Mouse (Mus musculus): ENCODE measurements around the gene Leo1. TPM values are rescaled to one million over a fixed set of nuclear protein-coding genes. Genes with fewer than 3 reads are reported as not detected.

Gene Leo1
- polyA plus RNA-seq, 1 experiment = 22.5 TPM

DNA sequence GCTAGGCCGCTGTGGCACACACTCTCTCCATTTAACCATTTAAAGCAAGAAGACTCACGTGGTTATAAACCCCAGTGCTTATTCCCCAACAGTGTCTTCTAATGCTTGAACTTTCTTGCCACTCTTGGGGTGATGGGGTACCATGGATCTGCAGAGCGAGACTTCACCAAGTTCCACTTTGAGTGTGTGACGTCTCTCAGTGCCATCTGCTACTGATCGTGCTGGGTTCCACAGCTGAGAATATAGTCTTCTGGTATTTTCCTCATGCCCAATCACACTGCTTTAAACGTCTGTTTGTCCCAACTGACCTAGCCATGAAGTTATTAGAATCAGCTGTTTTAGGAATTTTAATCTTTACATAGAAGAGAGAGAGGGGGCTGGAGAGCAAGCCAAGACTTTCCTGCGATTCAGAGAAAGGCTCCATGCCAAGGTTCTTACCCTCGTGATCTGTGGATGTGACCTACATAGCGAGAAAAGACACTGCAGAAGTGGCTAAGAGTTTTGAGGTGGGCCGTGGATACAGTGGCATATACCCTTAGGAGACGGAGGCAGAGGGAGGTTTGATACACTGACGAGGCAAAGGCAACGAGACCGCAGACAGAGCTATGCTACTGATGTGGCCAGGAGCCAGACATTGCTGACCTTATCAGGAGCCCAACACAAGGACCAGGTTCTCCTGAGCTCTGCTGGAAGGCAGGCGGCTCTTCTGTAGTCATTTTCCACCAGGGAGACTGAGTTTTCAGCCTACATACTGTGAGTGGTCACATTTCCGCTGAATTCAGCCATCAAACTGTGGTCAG is 10.3 kb upstream of the Leo1 start:
- Histone ChIP-seq H3K4me1 (ENCODE audit: control insufficient read depth, insufficient read depth, low read length) (peaks cover 2% of the 10 kb centered on the region), H3K27ac (ENCODE audit: control insufficient read depth, insufficient read depth, low read depth, low read length, poor library complexity) (no peak overlapping the region), H3K4me3 (replicated peaks; ENCODE audit: control insufficient read depth, low read depth, low read length) (no peak overlapping the region)
- WGBS = 52% methylated on average over 16 of the region's 16 CpGs
- TF ChIP-seq CTCF (IDR thresholded peaks at IDR 0.05; ENCODE audit: control insufficient read depth, insufficient read depth, low read length) = no peak

DNA sequence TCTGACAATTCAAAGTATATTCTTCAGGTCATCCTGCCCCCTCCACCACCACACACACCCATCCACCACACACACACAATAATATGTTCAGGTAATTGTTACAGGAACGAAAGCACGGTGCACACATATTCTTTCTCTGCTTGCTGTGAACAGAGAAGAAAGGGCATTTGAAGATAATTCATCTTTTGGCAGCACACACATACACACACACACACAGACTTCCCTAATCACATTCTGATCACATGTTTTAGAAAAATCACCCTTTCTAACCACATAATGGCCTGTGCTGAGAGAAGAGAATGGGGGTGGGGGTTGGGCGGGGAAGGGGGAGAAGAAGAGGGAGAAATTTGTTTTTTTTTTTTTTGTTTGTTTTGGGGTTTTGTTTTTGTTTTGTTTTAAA is 8.6 kb upstream of the Leo1 start:
- TF ChIP-seq CTCF (IDR thresholded peaks at IDR 0.05; ENCODE audit: control insufficient read depth, insufficient read depth, low read length) (no peak), POLR2A (IDR thresholded peaks at IDR 0.05; ENCODE audit: borderline replicate concordance, control insufficient read depth, low read depth, low read length) (no peak)
- no peak overlapping the region for H3K4me3 ChIP-seq (replicated peaks; ENCODE audit: control insufficient read depth, low read depth, low read length)
- 34% methylated on average over 3 of the region's 3 CpGs for WGBS
- no peak overlapping the region for H3K27ac ChIP-seq (ENCODE audit: control insufficient read depth, insufficient read depth, low read depth, low read length, poor library complexity)
- H3K4me1 ChIP-seq (ENCODE audit: control insufficient read depth, insufficient read depth, low read length) = peaks cover 2% of the 10 kb centered on the region

DNA sequence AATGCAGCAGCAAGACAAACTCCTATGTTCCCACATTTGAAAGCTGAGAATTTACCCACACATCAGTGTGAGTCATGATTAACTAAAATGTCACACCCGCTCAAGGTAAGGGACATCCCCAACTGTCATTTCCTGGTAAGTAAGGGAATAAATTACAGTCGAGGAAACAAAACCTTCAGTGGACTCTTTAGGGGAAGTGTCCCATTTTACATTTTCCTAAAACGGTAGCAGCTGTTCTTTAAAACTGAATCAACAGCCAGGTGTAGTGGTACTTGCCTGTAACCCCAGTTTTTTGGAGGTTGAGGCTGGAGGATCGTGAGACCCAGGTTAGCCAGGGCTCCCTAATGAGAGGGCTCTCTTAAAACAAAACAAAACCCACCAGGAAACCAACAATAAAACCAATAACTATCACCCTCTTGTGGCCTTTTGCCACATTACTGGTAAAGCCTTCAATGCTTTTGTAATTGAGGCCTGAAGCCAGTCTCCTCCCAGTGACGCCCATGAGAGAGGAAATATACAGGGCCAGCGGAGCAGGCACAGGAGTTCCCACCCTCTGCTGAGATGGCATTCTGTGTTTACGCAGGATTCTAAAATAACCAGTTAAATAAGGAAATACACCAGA is 7.0 kb upstream of the Leo1 start:
- Histone ChIP-seq H3K4me3 (replicated peaks; ENCODE audit: control insufficient read depth, low read depth, low read length) (no peak overlapping the region), H3K4me1 (ENCODE audit: control insufficient read depth, insufficient read depth, low read length) (peaks cover 2% of the 10 kb centered on the region), H3K27ac (ENCODE audit: control insufficient read depth, insufficient read depth, low read depth, low read length, poor library complexity) (peak overlapping the region; percentile 56; the same call in 1 of the 2 replicates)
- WGBS = 2% methylated on average over 7 of the region's 7 CpGs
- TF ChIP-seq POLR2A (IDR thresholded peaks at IDR 0.05; ENCODE audit: borderline replicate concordance, control insufficient read depth, low read depth, low read length) (no peak), CTCF (IDR thresholded peaks at IDR 0.05; ENCODE audit: control insufficient read depth, insufficient read depth, low read length) (no peak)

DNA sequence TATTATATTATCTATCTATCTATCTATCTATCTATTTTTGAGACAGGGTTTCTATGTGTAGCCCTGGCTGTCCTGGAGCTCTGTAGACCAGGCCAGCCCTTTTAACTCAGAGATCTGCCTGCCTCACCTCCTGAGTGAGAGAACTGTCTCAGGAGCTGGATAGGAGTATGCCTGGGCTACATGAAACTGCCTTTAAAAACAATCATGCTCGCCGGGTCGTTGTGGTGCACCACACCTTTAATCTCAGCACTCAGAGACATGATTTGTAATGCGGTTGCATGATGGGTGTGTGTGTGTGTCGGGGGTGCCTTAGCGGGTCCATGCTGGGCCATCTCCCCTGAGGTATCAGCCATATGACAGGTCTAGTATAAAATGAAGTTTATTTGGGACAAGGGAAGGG is 6.5 kb upstream of the Leo1 start:
- WGBS = 38% methylated on average over 6 of the region's 6 CpGs
- H3K4me1 ChIP-seq (ENCODE audit: control insufficient read depth, insufficient read depth, low read length) = peaks cover 2% of the 10 kb centered on the region
- H3K27ac ChIP-seq (ENCODE audit: control insufficient read depth, insufficient read depth, low read depth, low read length, poor library complexity) = no peak overlapping the region
- TF ChIP-seq CTCF (IDR thresholded peaks at IDR 0.05; ENCODE audit: control insufficient read depth, insufficient read depth, low read length) = no peak
- no peak overlapping the region for H3K4me3 ChIP-seq (replicated peaks; ENCODE audit: control insufficient read depth, low read depth, low read length)

DNA sequence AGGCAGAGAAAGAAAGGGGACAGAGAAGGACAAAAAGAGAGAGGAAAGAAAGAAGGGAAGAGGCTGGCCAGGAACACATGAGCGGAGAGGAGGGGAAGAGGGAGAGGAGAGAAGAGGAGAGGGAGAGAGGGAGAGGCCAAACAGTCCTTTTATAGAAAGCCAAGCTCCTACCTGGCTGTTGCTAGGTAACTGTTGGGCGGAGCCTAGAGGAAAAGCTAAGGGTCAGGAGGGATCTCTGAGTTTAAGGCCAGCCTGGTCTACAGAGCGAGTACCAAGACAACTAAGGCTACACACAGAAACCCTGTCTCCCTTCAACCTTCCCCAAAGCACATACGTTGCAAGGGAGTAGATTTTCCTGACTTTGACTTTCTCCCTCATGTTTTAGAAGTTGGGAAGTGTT is 6.0 kb upstream of the Leo1 start:
- WGBS = 83% methylated on average over 4 of the region's 4 CpGs

DNA sequence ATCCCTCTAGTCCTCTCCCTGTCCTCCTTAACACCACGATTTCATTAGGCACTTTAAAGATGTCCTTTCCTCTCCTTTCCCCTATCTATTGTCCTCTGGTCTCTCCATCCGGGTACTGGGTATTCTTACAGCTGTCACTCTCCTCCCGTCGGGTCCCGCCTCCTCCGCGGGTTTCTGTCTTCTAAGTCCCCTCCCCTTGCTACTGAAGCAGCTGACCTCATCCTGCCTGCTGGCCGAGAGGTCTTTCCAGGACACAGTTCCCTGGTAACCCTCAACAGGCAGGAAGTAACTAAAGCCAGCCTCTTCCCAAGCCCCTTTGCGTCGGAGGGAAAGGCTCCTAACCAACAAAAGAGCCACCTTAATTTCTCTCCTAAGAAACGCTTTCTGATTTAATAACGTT is 5.4 kb upstream of the Leo1 start:
- peaks cover 2% of the 10 kb centered on the region for H3K4me1 ChIP-seq (ENCODE audit: control insufficient read depth, insufficient read depth, low read length)

More for the DNA sequence above, 6.0 kb upstream of the Leo1 start:
- Histone ChIP-seq H3K4me1 (ENCODE audit: control insufficient read depth, insufficient read depth, low read length) (peaks cover 2% of the 10 kb centered on the region), H3K27ac (ENCODE audit: control insufficient read depth, insufficient read depth, low read depth, low read length, poor library complexity) (no peak overlapping the region), H3K4me3 (replicated peaks; ENCODE audit: control insufficient read depth, low read depth, low read length) (no peak overlapping the region)
- TF ChIP-seq POLR2A (IDR thresholded peaks at IDR 0.05; ENCODE audit: borderline replicate concordance, control insufficient read depth, low read depth, low read length) (no peak), CTCF (IDR thresholded peaks at IDR 0.05; ENCODE audit: control insufficient read depth, insufficient read depth, low read length) (no peak)

DNA sequence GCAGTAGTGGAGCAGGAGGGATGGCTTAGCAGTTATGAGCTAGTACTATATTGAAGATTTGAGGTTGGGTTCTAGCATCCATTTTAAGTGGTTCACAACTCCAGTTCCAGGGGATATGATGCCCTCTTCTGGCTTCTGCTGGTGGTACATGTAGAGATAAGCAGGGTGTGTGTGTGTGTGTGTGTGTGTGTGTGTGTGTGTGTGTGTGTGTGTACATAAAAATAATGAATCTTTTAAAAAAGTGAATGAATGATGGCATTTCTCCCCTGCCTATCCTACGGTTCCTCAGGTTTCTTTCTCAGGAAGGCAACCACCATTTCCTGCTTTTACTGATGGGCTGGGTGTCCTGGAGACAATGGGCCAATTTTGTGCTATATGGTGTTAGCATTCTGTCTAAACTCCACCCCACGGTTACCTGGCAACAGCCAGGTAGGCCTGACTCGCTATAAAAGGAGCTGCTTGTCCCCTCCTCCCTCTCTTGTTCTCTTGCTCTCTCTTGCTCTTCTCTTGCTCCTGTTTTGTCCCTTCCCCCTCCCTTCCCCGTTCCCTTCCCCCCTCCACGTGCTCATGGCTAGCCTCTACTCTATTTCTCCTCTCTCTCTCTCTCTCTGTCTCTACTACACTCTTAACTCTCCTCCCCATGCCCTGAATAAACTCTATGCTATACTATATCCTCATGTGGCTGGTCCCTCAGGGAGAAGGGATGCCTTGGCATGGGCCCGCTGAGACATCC is 3.5 kb upstream of the Leo1 start:
- peaks cover 2% of the 10 kb centered on the region; the same call in 1 of the 2 replicates for H3K4me1 ChIP-seq (ENCODE audit: control insufficient read depth, insufficient read depth, low read length)
- WGBS = 48% methylated on average over 6 of the region's 6 CpGs
- TF ChIP-seq CTCF (IDR thresholded peaks at IDR 0.05; ENCODE audit: control insufficient read depth, insufficient read depth, low read length) (0 out of 2 replicates have a peak, but pooled peaks have one; percentile 12), POLR2A (IDR thresholded peaks at IDR 0.05; ENCODE audit: borderline replicate concordance, control insufficient read depth, low read depth, low read length) (no peak)
- no peak overlapping the region for H3K4me3 ChIP-seq (replicated peaks; ENCODE audit: control insufficient read depth, low read depth, low read length)
- H3K27ac ChIP-seq (ENCODE audit: control insufficient read depth, insufficient read depth, low read depth, low read length, poor library complexity) = no peak overlapping the region

More for the DNA sequence above, 5.4 kb upstream of the Leo1 start:
- TF ChIP-seq CTCF (IDR thresholded peaks at IDR 0.05; ENCODE audit: control insufficient read depth, insufficient read depth, low read length) (no peak), POLR2A (IDR thresholded peaks at IDR 0.05; ENCODE audit: borderline replicate concordance, control insufficient read depth, low read depth, low read length) (no peak)
- WGBS = 2% methylated on average over 12 of the region's 12 CpGs
- Histone ChIP-seq H3K4me3 (replicated peaks; ENCODE audit: control insufficient read depth, low read depth, low read length) (peak overlapping the region; percentile 0), H3K27ac (ENCODE audit: control insufficient read depth, insufficient read depth, low read depth, low read length, poor library complexity) (no peak overlapping the region)

DNA sequence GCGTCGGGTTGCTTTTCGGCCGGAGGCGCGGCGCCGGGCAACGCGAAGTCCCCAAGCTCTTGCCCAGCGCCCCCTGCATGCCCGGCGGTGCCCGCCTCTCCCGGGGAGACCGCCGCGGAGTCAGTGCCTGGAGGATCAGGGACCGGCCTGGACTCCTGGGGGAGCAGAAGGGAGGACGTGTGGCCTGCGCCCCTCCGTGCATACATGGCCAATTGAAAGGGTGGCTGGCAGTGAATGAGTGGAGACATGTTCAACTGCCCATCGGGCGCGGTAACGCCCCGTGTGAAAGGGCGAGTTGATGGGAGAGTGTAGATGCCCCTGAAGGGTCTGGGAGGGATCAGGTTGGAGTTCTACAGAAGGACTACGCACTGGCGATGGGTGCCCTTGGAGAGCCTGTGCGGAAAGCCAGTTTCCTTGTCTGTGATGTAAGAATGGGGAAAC is 387 bp downstream of the Leo1 start:
- under 1% methylated on average over 29 of the region's 31 CpGs for WGBS
- Histone ChIP-seq H3K27ac (ENCODE audit: control insufficient read depth, insufficient read depth, low read depth, low read length, poor library complexity) (peak overlapping the region; percentile 45; the same call in 1 of the 2 replicates), H3K4me3 (replicated peaks; ENCODE audit: control insufficient read depth, low read depth, low read length) (peak overlapping the region; percentile 97), H3K4me1 (ENCODE audit: control insufficient read depth, insufficient read depth, low read length) (no peaks in the 10 kb centered on the region; the same call in 1 of the 2 replicates)
- TF ChIP-seq CTCF (IDR thresholded peaks at IDR 0.05; ENCODE audit: control insufficient read depth, insufficient read depth, low read length) (no peak), POLR2A (IDR thresholded peaks at IDR 0.05; ENCODE audit: borderline replicate concordance, control insufficient read depth, low read depth, low read length) (no peak)

Data from bone marrow, adult 2 months (tissue).